Mouse (Mus musculus): ENCODE measurements around the gene Pfas. TPM values are rescaled to one million over a fixed set of nuclear protein-coding genes. Genes with fewer than 3 reads are reported as not detected.

The Pfas gene
- polyA plus RNA-seq, 2 experiments: 22.0 to 27.0 TPM

- DNase-seq (ENCODE audit: low spot score): no peak
- Histone ChIP-seq H3K27ac (replicated peaks; ENCODE audit: low read depth, low read length) (no peak overlapping the region), H3K9me3 (ENCODE audit: control insufficient read depth, low read length) (no peaks in the 10 kb centered on the region), H3K36me3 (ENCODE audit: control insufficient read depth, insufficient read depth, low read length) (no peaks in the 10 kb centered on the region), H3K9ac (ENCODE audit: low read depth, low read length, severe bottlenecking) (no peak overlapping the region), H3K4me2 (replicated peaks; ENCODE audit: low read depth, low read length, severe bottlenecking) (no peak overlapping the region), H3K27me3 (ENCODE audit: control insufficient read depth, insufficient read depth, low read length) (no peaks in the 10 kb centered on the region), H3K4me1 (ENCODE audit: control insufficient read depth, insufficient read depth, low read length) (peaks cover 5% of the 10 kb centered on the region), H3K4me3 (replicated peaks; ENCODE audit: low read length) (no peak overlapping the region)
- 88% methylated on average over 11 of the region's 11 CpGs for WGBS
- TF ChIP-seq POLR2A (IDR thresholded peaks at IDR 0.05; ENCODE audit: borderline replicate concordance, extremely low read depth, insufficient read depth, insufficient read length): no peak
- ATAC-seq (ENCODE audit: low FRiP score, low read depth): no peak
These were observed 39.5 kb downstream of the Pfas start for GRCm38 (mm10) chr11:68968752-68969151.

- Histone ChIP-seq H3K36me3 (ENCODE audit: control insufficient read depth, insufficient read depth, low read length) (no peaks in the 10 kb centered on the region), H3K4me3 (replicated peaks; ENCODE audit: low read length) (peak within 1 kb of the TSS; percentile 60), H3K9me3 (ENCODE audit: control insufficient read depth, low read length) (no peaks in the 10 kb centered on the region), H3K27ac (replicated peaks; ENCODE audit: low read depth, low read length) (no peak within 1 kb of the TSS), H3K4me1 (ENCODE audit: control insufficient read depth, insufficient read depth, low read length) (peaks cover 5% of the 10 kb centered on the region), H3K4me2 (replicated peaks; ENCODE audit: low read depth, low read length, severe bottlenecking) (peak within 1 kb of the TSS; percentile 95), H3K9ac (ENCODE audit: low read depth, low read length, severe bottlenecking) (peak within 1 kb of the TSS; percentile 60), H3K27me3 (ENCODE audit: control insufficient read depth, insufficient read depth, low read length) (no peaks in the 10 kb centered on the region)
- WGBS: under 1% methylated on average over 50 of the region's 50 CpGs
- peak; percentile 97 for ATAC-seq (ENCODE audit: low FRiP score, low read depth)
- no peak for TF ChIP-seq POLR2A (IDR thresholded peaks at IDR 0.05; ENCODE audit: borderline replicate concordance, extremely low read depth, insufficient read depth, insufficient read length)
- peak; percentile 89 for DNase-seq (ENCODE audit: low spot score)
These were observed 40.6 kb downstream of the Pfas start, which contains the start of gene Slc25a35 for GRCm38 (mm10) chr11:68967337-68968282. TSS of gene Slc25a35 (plus strand) at chr11:68968131.

GRCm38 (mm10) chr11:68966554-68966953 is 41.7 kb downstream of the Pfas start:
- ATAC-seq (ENCODE audit: low FRiP score, low read depth): no peak
- 47% methylated on average over 1 of the region's 1 CpGs for WGBS
- Histone ChIP-seq H3K36me3 (ENCODE audit: control insufficient read depth, insufficient read depth, low read length) (no peaks in the 10 kb centered on the region), H3K27ac (replicated peaks; ENCODE audit: low read depth, low read length) (no peak overlapping the region), H3K4me3 (replicated peaks; ENCODE audit: low read length) (no peak overlapping the region), H3K9ac (ENCODE audit: low read depth, low read length, severe bottlenecking) (no peak overlapping the region), H3K4me2 (replicated peaks; ENCODE audit: low read depth, low read length, severe bottlenecking) (no peak overlapping the region), H3K27me3 (ENCODE audit: control insufficient read depth, insufficient read depth, low read length) (no peaks in the 10 kb centered on the region), H3K4me1 (ENCODE audit: control insufficient read depth, insufficient read depth, low read length) (peaks cover 5% of the 10 kb centered on the region), H3K9me3 (ENCODE audit: control insufficient read depth, low read length) (no peaks in the 10 kb centered on the region)
- no peak for TF ChIP-seq POLR2A (IDR thresholded peaks at IDR 0.05; ENCODE audit: borderline replicate concordance, extremely low read depth, insufficient read depth, insufficient read length)
- no peak for DNase-seq (ENCODE audit: low spot score)

DNA sequence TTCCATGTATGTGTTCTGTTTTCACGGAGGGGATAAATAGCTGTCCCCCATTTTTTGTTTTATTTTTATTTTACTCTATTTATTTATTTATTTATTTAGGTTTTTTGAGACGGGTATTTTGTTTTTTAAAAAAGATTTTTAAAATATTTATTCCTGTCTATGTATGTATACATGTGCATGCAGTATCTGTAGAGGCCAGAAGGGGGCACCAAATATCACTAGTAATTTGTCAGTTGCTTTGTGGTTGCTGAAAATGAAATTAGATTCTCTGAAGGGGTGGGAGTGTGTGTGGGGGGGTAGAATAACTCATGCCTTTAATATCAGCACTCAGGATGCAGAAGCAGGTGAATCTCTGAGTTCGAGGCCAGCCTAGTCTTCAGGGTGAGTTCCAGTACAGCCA is 42.4 kb downstream of the Pfas start:
- WGBS: 38% methylated on average over 3 of the region's 3 CpGs
- H3K9ac ChIP-seq (ENCODE audit: low read depth, low read length, severe bottlenecking): no peak overlapping the region
- H3K4me2 ChIP-seq (replicated peaks; ENCODE audit: low read depth, low read length, severe bottlenecking): no peak overlapping the region
- H3K27ac ChIP-seq (replicated peaks; ENCODE audit: low read depth, low read length): no peak overlapping the region
- H3K4me3 ChIP-seq (replicated peaks; ENCODE audit: low read length): no peak overlapping the region
- no peak for ATAC-seq (ENCODE audit: low FRiP score, low read depth)
- no peaks in the 10 kb centered on the region for H3K9me3 ChIP-seq (ENCODE audit: control insufficient read depth, low read length)
- TF ChIP-seq POLR2A (IDR thresholded peaks at IDR 0.05; ENCODE audit: borderline replicate concordance, extremely low read depth, insufficient read depth, insufficient read length): no peak
- peak; percentile 68 for DNase-seq (ENCODE audit: low spot score)
- H3K27me3 ChIP-seq (ENCODE audit: control insufficient read depth, insufficient read depth, low read length): no peaks in the 10 kb centered on the region
- peaks cover 5% of the 10 kb centered on the region for H3K4me1 ChIP-seq (ENCODE audit: control insufficient read depth, insufficient read depth, low read length)
- no peaks in the 10 kb centered on the region for H3K36me3 ChIP-seq (ENCODE audit: control insufficient read depth, insufficient read depth, low read length)

GRCm38 (mm10) chr11:68965050-68965449 is 43.2 kb downstream of the Pfas start:
- no peak overlapping the region for H3K9ac ChIP-seq (ENCODE audit: low read depth, low read length, severe bottlenecking)
- peaks cover 5% of the 10 kb centered on the region for H3K4me1 ChIP-seq (ENCODE audit: control insufficient read depth, insufficient read depth, low read length)
- H3K4me3 ChIP-seq (replicated peaks; ENCODE audit: low read length): no peak overlapping the region
- TF ChIP-seq POLR2A (IDR thresholded peaks at IDR 0.05; ENCODE audit: borderline replicate concordance, extremely low read depth, insufficient read depth, insufficient read length): no peak
- H3K9me3 ChIP-seq (ENCODE audit: control insufficient read depth, low read length): no peaks in the 10 kb centered on the region
- no peak overlapping the region for H3K4me2 ChIP-seq (replicated peaks; ENCODE audit: low read depth, low read length, severe bottlenecking)
- DNase-seq (ENCODE audit: low spot score) (no peak), ATAC-seq (ENCODE audit: low FRiP score, low read depth) (no peak)
- H3K27me3 ChIP-seq (ENCODE audit: control insufficient read depth, insufficient read depth, low read length): no peaks in the 10 kb centered on the region
- H3K27ac ChIP-seq (replicated peaks; ENCODE audit: low read depth, low read length): no peak overlapping the region
- no peaks in the 10 kb centered on the region for H3K36me3 ChIP-seq (ENCODE audit: control insufficient read depth, insufficient read depth, low read length)

All from limb, embryonic 14.5 days (tissue).